Mouse (Mus musculus): ENCODE results near the gene Tfb2m.

The Tfb2m gene

GRCm38 (mm10) chr1:179556921-179557320 is 10.9 kb upstream of the Tfb2m start:
- DNase-seq, result no peak

GRCm38 (mm10) chr1:179553949-179554347 is 7.9 kb upstream of the Tfb2m start:
- no peak for DNase-seq

GRCm38 (mm10) chr1:179553197-179553948 is 7.3 kb upstream of the Tfb2m start:
- no peak for DNase-seq

GRCm38 (mm10) chr1:179552751-179553150 is 6.7 kb upstream of the Tfb2m start:
- DNase-seq, result no peak

GRCm38 (mm10) chr1:179551921-179552320 is 5.9 kb upstream of the Tfb2m start:
- no peak for DNase-seq

GRCm38 (mm10) chr1:179551336-179551735 is 5.3 kb upstream of the Tfb2m start:
- no peak for DNase-seq

GRCm38 (mm10) chr1:179548996-179549752 is 3.1 kb upstream of the Tfb2m start:
- no peak for DNase-seq

GRCm38 (mm10) chr1:179548220-179548619 is 2.2 kb upstream of the Tfb2m start:
- DNase-seq, result no peak

GRCm38 (mm10) chr1:179547176-179547575 is 1.1 kb upstream of the Tfb2m start:
- no peak for DNase-seq

- DNase-seq, result peak; percentile 68
Measured at GRCm38 (mm10) chr1:179546551-179546917, 467 bp upstream of the Tfb2m start.

GRCm38 (mm10) chr1:179541502-179541901 is 4.6 kb downstream of the Tfb2m start:
- no peak for DNase-seq

GRCm38 (mm10) chr1:179539887-179540286 is 6.2 kb downstream of the Tfb2m start:
- DNase-seq, result no peak

GRCm38 (mm10) chr1:179539054-179539453 is 7.0 kb downstream of the Tfb2m start:
- DNase-seq, result no peak

GRCm38 (mm10) chr1:179519901-179520300 is 26.2 kb downstream of the Tfb2m start:
- DNase-seq, result no peak

GRCm38 (mm10) chr1:179517713-179518465 is 28.2 kb downstream of the Tfb2m start, which contains the start of gene Smyd3:
Gene Smyd3, minus strand, starts transcription at chr1:179518041.
- DNase-seq, result peak; percentile 82

GRCm38 (mm10) chr1:179516941-179517712 is 28.9 kb downstream of the Tfb2m start:
- DNase-seq, result no peak

- DNase-seq, result no peak
Measured at GRCm38 (mm10) chr1:179511895-179512294, 34.2 kb downstream of the Tfb2m start.

GRCm38 (mm10) chr1:179510546-179511340 is 35.3 kb downstream of the Tfb2m start:
- no peak for DNase-seq

- DNase-seq, result no peak
Measured at GRCm38 (mm10) chr1:179506530-179507315, 39.3 kb downstream of the Tfb2m start.

GRCm38 (mm10) chr1:179502565-179502964 is 43.5 kb downstream of the Tfb2m start:
- DNase-seq, result no peak

- DNase-seq, result no peak
Measured at GRCm38 (mm10) chr1:179499257-179499656, 46.8 kb downstream of the Tfb2m start.

Measured in right cerebral cortex, postnatal 4 days (tissue).